ENCODE assay signal across 18 mouse cellular contexts in genomic region chr8:11323681-11324080, GRCm38 (mm10). TPM values are rescaled to one million over a fixed set of nuclear protein-coding genes. Genes with fewer than 3 reads are reported as not detected.
DNase-seq lines count a peak whose midpoint lies in the region; ATAC-seq lines count a peak whose summit lies in the region.
"Had no signal": no experiment of that assay in that cellular context is flagged by ENCODE, and none has a peak within 500 bp of the region (broad histone marks: within the 10 kb centered on the region; RNA-seq: fewer than 3 reads in every experiment).

No protein-coding gene starts in this region.

- 0 out of 2 replicates have a peak overlapping the region, but pooled peaks have one; percentile 12 for H3K27ac ChIP-seq in heart, embryonic 13.5 days (replicated peaks)
- no peak overlapping the region for H3K27ac ChIP-seq in heart, embryonic 11.5 days (ENCODE audit: low read depth, low read length)
- H3K27ac ChIP-seq in kidney, embryonic 16.5 days (ENCODE audit: low read length) = peak overlapping the region; percentile 39; the same call in 1 of the 2 replicates
- peak overlapping the region; percentile 98 for H3K27ac ChIP-seq in brown adipose tissue, adult 24 weeks (replicated peaks; ENCODE audit: low read depth, low read length)
- H3K27ac ChIP-seq: forebrain, embryonic 10.5 days; hindbrain, embryonic 10.5 days; limb, embryonic 13.5 days; midbrain, embryonic 15.5 days; stomach, embryonic 15.5 days had no signal

- H3K4me1 ChIP-seq in heart, embryonic 13.5 days = peaks cover 81% of the 10 kb centered on the region
- peaks cover 37% of the 10 kb centered on the region for H3K4me1 ChIP-seq in heart, embryonic 11.5 days (ENCODE audit: control insufficient read depth, insufficient read depth, low read length)
- H3K4me1 ChIP-seq in kidney, embryonic 16.5 days (ENCODE audit: insufficient read depth, low read length) = peaks cover 63% of the 10 kb centered on the region
- H3K4me1 ChIP-seq in brown adipose tissue, adult 24 weeks (ENCODE audit: control insufficient read depth, insufficient read depth, insufficient read length, low read length) = peaks cover 71% of the 10 kb centered on the region
- H3K4me1 ChIP-seq: midbrain, embryonic 15.5 days had no signal

- no peak overlapping the region for H3K4me3 ChIP-seq in heart, embryonic 13.5 days
- no peak overlapping the region for H3K4me3 ChIP-seq in heart, embryonic 11.5 days (ENCODE audit: low read depth, low read length)
- no peak overlapping the region for H3K4me3 ChIP-seq in kidney, embryonic 16.5 days (ENCODE audit: low read length)
- H3K4me3 ChIP-seq in brown adipose tissue, adult 24 weeks (ENCODE audit: insufficient read depth, low read depth, low read length) = no peak overlapping the region
- H3K4me3 ChIP-seq: forebrain, embryonic 10.5 days; hindbrain, embryonic 10.5 days; limb, embryonic 13.5 days; midbrain, embryonic 15.5 days; stomach, embryonic 15.5 days had no signal

- H3K9ac ChIP-seq in heart, embryonic 13.5 days = no peak overlapping the region
- H3K9ac ChIP-seq in heart, embryonic 11.5 days (ENCODE audit: low read depth, low read length) = no peak overlapping the region
- H3K9ac ChIP-seq in kidney, embryonic 16.5 days (replicated peaks; ENCODE audit: low read length) = no peak overlapping the region
- H3K9ac ChIP-seq: limb, embryonic 13.5 days; midbrain, embryonic 15.5 days; stomach, embryonic 15.5 days had no signal

- ATAC-seq in heart, embryonic 13.5 days (ENCODE audit: extremely low read depth, insufficient number of reproducible peaks, low FRiP score, low TSS enrichment) = no peak
- no peak for ATAC-seq in heart, embryonic 11.5 days (replicated peaks; ENCODE audit: insufficient number of reproducible peaks, low FRiP score, low TSS enrichment)
- no peak for ATAC-seq in kidney, embryonic 16.5 days (ENCODE audit: low FRiP score, low TSS enrichment)
- ATAC-seq: midbrain, embryonic 15.5 days had no signal

- H3K4me2 ChIP-seq in heart, embryonic 13.5 days = no peak overlapping the region
- no peak overlapping the region for H3K4me2 ChIP-seq in heart, embryonic 11.5 days
- H3K4me2 ChIP-seq in kidney, embryonic 16.5 days (replicated peaks; ENCODE audit: low read depth, low read length) = no peak overlapping the region
- H3K4me2 ChIP-seq: limb, embryonic 13.5 days; midbrain, embryonic 15.5 days; stomach, embryonic 15.5 days had no signal

- no peak for DNase-seq in kidney, postnatal 14 days
- peak; percentile 48 for DNase-seq in 3T3-L1 (ENCODE audit: low read depth, low spot score)
- DNase-seq in layer of hippocampus, postnatal 25 days (ENCODE audit: extremely low spot score in 1 of 2, low spot score in 1 of 2) = no peak
- no peak for DNase-seq in layer of hippocampus, adult 9-11 months
- DNase-seq: adrenal gland, postnatal 36 days; cerebellum, adult 9-10 months; gastrocnemius, postnatal 25 days; spleen, adult 18-20 months; thymus, postnatal 14 days had no signal

- H3K9me3 ChIP-seq in heart, embryonic 13.5 days = no peaks in the 10 kb centered on the region
- no peaks in the 10 kb centered on the region for H3K9me3 ChIP-seq in heart, embryonic 11.5 days (replicated peaks; ENCODE audit: control insufficient read depth, low read length)
- H3K9me3 ChIP-seq in kidney, embryonic 16.5 days (ENCODE audit: low read length) = no peaks in the 10 kb centered on the region
- H3K9me3 ChIP-seq: forebrain, embryonic 10.5 days; hindbrain, embryonic 10.5 days; limb, embryonic 13.5 days; midbrain, embryonic 15.5 days; stomach, embryonic 15.5 days had no signal

- H3K27me3 ChIP-seq in heart, embryonic 13.5 days (replicated peaks) = no peaks in the 10 kb centered on the region
- H3K27me3 ChIP-seq in heart, embryonic 11.5 days (ENCODE audit: control insufficient read depth, insufficient read depth, low read length) = no peaks in the 10 kb centered on the region
- H3K27me3 ChIP-seq in kidney, embryonic 16.5 days (ENCODE audit: insufficient read depth, low read length) = no peaks in the 10 kb centered on the region
- H3K27me3 ChIP-seq: limb, embryonic 13.5 days; midbrain, embryonic 15.5 days; stomach, embryonic 15.5 days had no signal

- peaks cover 15% of the 10 kb centered on the region; the same call in 1 of the 2 replicates for H3K36me3 ChIP-seq in heart, embryonic 13.5 days
- H3K36me3 ChIP-seq in heart, embryonic 11.5 days (ENCODE audit: control insufficient read depth, insufficient read depth, low read length) = no peaks in the 10 kb centered on the region
- H3K36me3 ChIP-seq in kidney, embryonic 16.5 days (ENCODE audit: insufficient read depth, low read length) = peaks cover 7% of the 10 kb centered on the region; the same call in 1 of the 2 replicates
- H3K36me3 ChIP-seq: hindbrain, embryonic 10.5 days; limb, embryonic 13.5 days; midbrain, embryonic 15.5 days; stomach, embryonic 15.5 days had no signal

- 73% methylated on average over 1 of the region's 1 CpGs for WGBS in heart, embryonic 13.5 days
- 83% methylated on average over 1 of the region's 1 CpGs for WGBS in heart, embryonic 11.5 days (ENCODE audit: insufficient replicate concordance)
- 75% methylated on average over 1 of the region's 1 CpGs for WGBS in kidney, embryonic 16.5 days

RNA-seq across cellular contexts. Expression of gene Col4a1, which starts 11.1 kb away (rescaled TPM):
- 164 TPM in 2 replicates for polyA plus RNA-seq in heart, embryonic 13.5 days (2015; fragmentation: Nextera tagmentation; extraction: Ambion mirVana)
- polyA plus RNA-seq in heart, embryonic 11.5 days (2014; fragmentation: Nextera tagmentation; extraction: Ambion mirVana) = 150 and 187 TPM in 2 replicates
- polyA plus RNA-seq in kidney, embryonic 16.5 days (2015; fragmentation: Nextera tagmentation; extraction: Ambion mirVana) = 382 and 440 TPM in 2 replicates
- 142 and 186 TPM in 2 replicates for polyA plus RNA-seq in brown adipose tissue, adult 24 weeks (2012; ENCODE audit: insufficient read depth, insufficient read length, missing spikeins)
- total RNA-seq in layer of hippocampus, postnatal 25 days (2021) = 10 to 100 TPM; 46.0 to 60.0 TPM

RNA-seq across cellular contexts. Expression of gene Col4a2, which starts 11.1 kb away (rescaled TPM):
- 66.9 and 71.5 TPM in 2 replicates for polyA plus RNA-seq in heart, embryonic 13.5 days (2015; fragmentation: Nextera tagmentation; extraction: Ambion mirVana)
- polyA plus RNA-seq in heart, embryonic 11.5 days (2014; fragmentation: Nextera tagmentation; extraction: Ambion mirVana) = 40.6 and 51.0 TPM in 2 replicates
- 121 and 126 TPM in 2 replicates for polyA plus RNA-seq in kidney, embryonic 16.5 days (2015; fragmentation: Nextera tagmentation; extraction: Ambion mirVana)
- polyA plus RNA-seq in brown adipose tissue, adult 24 weeks (2012; ENCODE audit: insufficient read depth, insufficient read length, missing spikeins) = 51.1 and 77.2 TPM in 2 replicates
- 10 to 100 TPM; 45.6 to 61.2 TPM for total RNA-seq in layer of hippocampus, postnatal 25 days (2021)
